Mouse (Mus musculus) midbrain, embryonic 14.5 days (tissue): Measurements from ENCODE around the gene Pgbd5. TPM values are rescaled to one million over a fixed set of nuclear protein-coding genes. Genes with fewer than 3 reads are reported as not detected.

Experiments
- ATAC-seq: fragments of 200-750 bp; cut with Nextera tagmentation; 2 replicates; pipeline ENCODE4 v1.8.0; 2017; ENCODE audit warnings: moderate number of reproducible peaks, moderate library complexity; ENCODE audit not compliant: low FRiP score, low TSS enrichment
- DNase-seq: peaks from one replicate; pipeline ENCODE4 v3.0.0-alpha.2; 2015
- H3K27ac ChIP-seq: fragments of 300-500 bp; sonication (generic); replicated peaks from 2 replicates; pipeline ENCODE4 v1.5.1; 2014; ENCODE audit warnings: mild to moderate bottlenecking, low read depth, low read length, moderate library complexity
- H3K27me3 ChIP-seq: fragments of 300-500 bp; sonication (generic); 2 replicates; pipeline ENCODE4 v1.6.1; 2014; ENCODE audit warnings: low read length, control low read depth, mixed read lengths; ENCODE audit not compliant: control insufficient read depth, insufficient read depth
- H3K36me3 ChIP-seq: fragments of 300-500 bp; sonication (generic); 2 replicates; pipeline ENCODE4 v1.6.1; 2014; ENCODE audit warnings: low read length, control low read depth; ENCODE audit not compliant: control insufficient read depth, insufficient read depth
- H3K4me1 ChIP-seq: fragments of 300-500 bp; sonication (generic); 2 replicates; pipeline ENCODE4 v1.6.1; 2014; ENCODE audit warnings: mild to moderate bottlenecking, antibody characterized with exemption, low read length, control low read depth; ENCODE audit not compliant: control insufficient read depth, insufficient read depth
- H3K4me2 ChIP-seq: fragments of 300-500 bp; sonication (generic); 2 replicates; pipeline ENCODE4 v1.6.1; 2014; ENCODE audit warnings: mild to moderate bottlenecking, low read length, moderate library complexity
- H3K4me3 ChIP-seq: fragments of 300-500 bp; sonication (generic); replicated peaks from 2 replicates; pipeline ENCODE4 v1.5.1; 2014; ENCODE audit warnings: low read depth, low read length
- H3K9ac ChIP-seq: fragments of 300-500 bp; sonication (generic); replicated peaks from 2 replicates; pipeline ENCODE4 v1.6.1; 2014; ENCODE audit warnings: mild to moderate bottlenecking, low read length, moderate library complexity
- H3K9me3 ChIP-seq: fragments of 300-500 bp; sonication (generic); 2 replicates; pipeline ENCODE4 v1.6.1; 2016; ENCODE audit warnings: low read length, control low read depth, mixed read lengths; ENCODE audit not compliant: control insufficient read depth
- WGBS: fragments of 180-500 bp; shearing (Covaris S2); extraction: QIAGEN DNeasy Blood & Tissue Kit; methylation state at CpG from one replicate; pipeline ENCODE4 v1.1.7; 2014; 5-methylcytosine and 5-hydroxymethylcytosine counted together
- polyA plus RNA-seq: library from polyadenylated mRNA; unstranded; fragments of >200 nt; fragmentation: Nextera tagmentation; extraction: Ambion mirVana; gene quantifications from 2 replicates; pipeline ENCODE4 v1.2.1, GENCODE M21; 2014

Pgbd5 gene
- polyA plus RNA-seq, 1 experiment from 2014 or later, result 13.8 TPM

DNA sequence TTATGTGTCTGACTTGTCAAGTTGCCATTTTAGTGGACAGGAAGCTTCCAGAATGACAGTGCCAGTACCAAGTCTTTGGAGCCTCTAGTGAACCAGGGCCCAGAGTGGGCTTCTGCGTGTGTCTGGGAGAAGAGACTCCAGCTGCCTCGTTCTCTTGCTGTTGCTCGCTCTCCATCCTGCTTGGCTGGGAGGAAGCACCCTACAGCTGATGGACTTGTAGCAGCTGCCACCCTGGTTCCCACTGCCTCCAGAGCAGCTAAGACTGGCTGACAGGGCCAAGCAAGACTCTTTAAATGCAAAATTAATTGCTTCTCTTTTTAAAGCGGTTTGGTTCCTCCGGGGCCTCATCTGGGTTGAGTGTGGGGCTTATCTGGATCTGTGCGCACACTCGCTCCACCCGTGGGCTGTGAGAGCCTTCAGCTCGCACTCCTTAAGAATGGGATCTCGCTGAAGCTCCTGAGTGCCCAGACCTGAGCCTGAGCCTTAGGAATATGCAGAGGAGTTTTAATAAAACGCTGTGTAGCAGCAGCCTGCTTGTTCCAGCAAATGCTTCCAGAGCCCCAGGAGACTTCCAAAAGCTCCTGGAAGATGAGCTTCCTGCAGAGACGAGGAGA is 118.1 kb downstream of the Pgbd5 start:
- peaks cover 29% of the 10 kb centered on the region for H3K36me3 ChIP-seq
- no peaks in the 10 kb centered on the region for H3K27me3 ChIP-seq
- H3K4me1 ChIP-seq, result peaks cover 29% of the 10 kb centered on the region
- H3K27ac ChIP-seq, result peak overlapping the region; percentile 78
- H3K9ac ChIP-seq, result peak overlapping the region; percentile 1; the same call in 1 of the 2 replicates
- no peak overlapping the region for H3K4me2 ChIP-seq
- H3K9me3 ChIP-seq, result no peaks in the 10 kb centered on the region
- no peak for ATAC-seq
- DNase-seq, result peak; percentile 70
- no peak overlapping the region for H3K4me3 ChIP-seq
- 39% methylated on average over 12 of the region's 12 CpGs for WGBS

- Histone ChIP-seq H3K36me3 (peaks cover 12% of the 10 kb centered on the region), H3K27ac (no peak overlapping the region), H3K9ac (no peak overlapping the region), H3K4me3 (no peak overlapping the region), H3K4me1 (peaks cover 41% of the 10 kb centered on the region), H3K4me2 (no peak overlapping the region), H3K27me3 (no peaks in the 10 kb centered on the region), H3K9me3 (no peaks in the 10 kb centered on the region)
- WGBS, result 94% methylated on average over 4 of the region's 4 CpGs
- DNase-seq (no peak), ATAC-seq (no peak)
These were observed 120.2 kb downstream of the Pgbd5 start for GRCm38 (mm10) chr8:124319316-124319652.

Other genes starting within 250 kb of the Pgbd5 start
- gene Galnt2, start 208.3 kb downstream of the Pgbd5 start, polyA plus RNA-seq, result 65.8 and 70.1 TPM in 2 replicates
- gene Cog2, start 81.1 kb upstream of the Pgbd5 start, polyA plus RNA-seq, result 33.0 and 39.3 TPM in 2 replicates
- 0.25 and 0.26 TPM in 2 replicates for gene Agt, start 130.0 kb upstream of the Pgbd5 start, polyA plus RNA-seq
- gene Capn9, start 136.5 kb upstream of the Pgbd5 start, polyA plus RNA-seq, result 0.09 and 0.15 TPM in 2 replicates
- gene 2310022B05Rik, start 223.7 kb upstream of the Pgbd5 start, polyA plus RNA-seq, result 29.0 and 31.7 TPM in 2 replicates